20 mouse cellular contexts compared by ENCODE assay signal in genomic region chr12:31221522-31221921, GRCm38 (mm10). TPM values are rescaled to one million over a fixed set of nuclear protein-coding genes. Genes with fewer than 3 reads are reported as not detected.
"Had no signal": no experiment of that assay in that cellular context is flagged by ENCODE, and none has a peak within 500 bp of the region (broad histone marks: within the 10 kb centered on the region; RNA-seq: fewer than 3 reads in every experiment).

No protein-coding gene starts in this region.

- H3K4me1 ChIP-seq: liver, embryonic 12.5 days; neural tube, embryonic 15.5 days had no signal

- H3K4me3 ChIP-seq: kidney, embryonic 15.5 days; limb, embryonic 15.5 days; liver, embryonic 12.5 days; myocyte; neural tube, embryonic 15.5 days had no signal

- H3K4me2 ChIP-seq: kidney, embryonic 15.5 days; limb, embryonic 15.5 days; liver, embryonic 12.5 days; lung, embryonic 14.5 days; neural tube, embryonic 15.5 days had no signal

- DNase-seq: kidney, adult 2 months; kidney, postnatal 14 days; layer of hippocampus, adult 9-11 months; layer of hippocampus, postnatal 36 days; lung, embryonic 14.5 days; lung, postnatal 14 days; midbrain, embryonic 14.5 days; thymus, postnatal 36 days had no signal

- H3K9ac ChIP-seq: kidney, embryonic 15.5 days; limb, embryonic 15.5 days; liver, embryonic 12.5 days; lung, embryonic 14.5 days; neural tube, embryonic 15.5 days had no signal

- H3K9me3 ChIP-seq: kidney, embryonic 15.5 days; limb, embryonic 15.5 days; liver, embryonic 12.5 days; neural tube, embryonic 15.5 days had no signal

- ATAC-seq: liver, embryonic 12.5 days had no signal

- H3K36me3 ChIP-seq: kidney, embryonic 15.5 days; limb, embryonic 15.5 days; liver, embryonic 12.5 days; neural tube, embryonic 15.5 days had no signal

- H3K27ac ChIP-seq: kidney, embryonic 15.5 days; limb, embryonic 15.5 days; liver, embryonic 12.5 days; neural tube, embryonic 15.5 days had no signal

- H3K27me3 ChIP-seq: kidney, embryonic 15.5 days; limb, embryonic 15.5 days; liver, embryonic 12.5 days; neural tube, embryonic 15.5 days had no signal

RNA-seq across cellular contexts. Expression of gene Gm6993, which starts 19.0 kb away (rescaled TPM):
- total RNA-seq: layer of hippocampus, postnatal 36 days; left cerebral cortex, adult 8-10 months; left cerebral cortex, postnatal 25 days had no signal
- polyA plus RNA-seq: kidney, adult 2 months; kidney, embryonic 15.5 days; limb, embryonic 11.5 days; limb, embryonic 15.5 days; liver, embryonic 12.5 days; liver, embryonic 16.5 days; lung, embryonic 14.5 days; midbrain, embryonic 14.5 days; myocyte; neural tube, embryonic 11.5 days; neural tube, embryonic 15.5 days; stomach, embryonic 16.5 days; thymus, postnatal 0 days had no signal
